Mouse (Mus musculus) kidney, adult 8-10 months (tissue): ENCODE measurements around the gene Snapin.
A peak's percentile ranks its signal among the peaks of the same experiment; 100 is the strongest.

Experiments used
- DNase-seq, 2 experiments: peaks; one replicate each; pipeline ENCODE4 v3.0.0; 2022

The Snapin gene

GRCm38 (mm10) chr3:90503444-90503843, 12.6 kb upstream of the Snapin start:
- no peak for DNase-seq

DNA sequence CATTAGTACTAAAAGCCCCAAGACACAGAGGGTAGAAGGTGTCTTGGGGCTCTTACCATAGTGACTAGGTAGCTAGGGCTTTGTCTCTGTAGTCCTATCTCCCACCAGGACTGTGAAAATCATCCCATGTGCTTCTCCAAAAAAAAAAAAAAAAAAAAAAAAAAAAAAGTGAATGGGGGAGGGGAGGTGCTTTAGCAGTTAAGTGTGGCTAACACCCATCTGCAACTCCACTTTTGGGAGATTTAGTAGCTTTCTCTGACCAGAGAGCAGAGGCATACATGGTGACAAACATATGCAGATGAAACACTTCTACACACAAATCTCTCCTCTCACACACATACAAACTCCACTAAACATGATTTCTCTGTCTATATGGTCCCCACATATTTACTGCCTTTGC, 6.8 kb upstream of the Snapin start:
- no peak for DNase-seq

DNA sequence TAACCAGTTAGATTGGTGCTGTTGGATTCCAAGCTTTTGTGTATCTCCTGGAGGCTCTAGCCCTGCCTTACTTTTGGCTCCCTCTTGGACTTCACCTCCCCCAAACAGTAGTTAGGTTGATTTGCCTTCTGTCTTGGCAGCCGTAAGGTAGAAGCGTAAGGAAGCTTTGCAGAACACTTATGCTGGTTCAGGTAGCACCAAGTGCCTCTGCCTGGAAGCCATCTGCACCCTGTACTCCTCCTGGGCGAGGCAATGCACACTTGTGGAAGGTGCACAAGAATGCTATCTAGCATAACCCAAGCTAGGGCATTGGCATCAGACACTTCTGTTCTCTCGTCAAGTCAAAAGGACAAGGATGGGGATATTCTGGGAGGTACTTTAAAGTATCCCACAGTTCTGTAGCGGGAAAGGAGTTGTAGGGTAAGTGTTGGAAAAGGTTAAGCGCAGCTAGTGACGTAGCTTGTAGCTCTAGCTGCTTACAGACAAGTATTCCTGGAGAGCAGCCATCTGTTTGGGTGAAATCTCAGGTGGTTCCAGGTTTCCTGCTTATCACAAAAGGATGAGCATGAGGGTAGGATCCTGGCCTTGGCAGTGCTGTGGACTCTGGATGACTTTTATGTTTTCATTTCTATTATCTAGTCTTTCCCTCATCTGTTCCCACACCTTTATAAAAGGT, 5.2 kb upstream of the Snapin start:
- no peak for DNase-seq

- no peak for DNase-seq
These were observed 3.2 kb upstream of the Snapin start for GRCm38 (mm10) chr3:90493831-90494540.

GRCm38 (mm10) chr3:90491350-90491749, 517 bp upstream of the Snapin start:
- DNase-seq: peak in 1 of 2 experiments; percentile 45

DNA sequence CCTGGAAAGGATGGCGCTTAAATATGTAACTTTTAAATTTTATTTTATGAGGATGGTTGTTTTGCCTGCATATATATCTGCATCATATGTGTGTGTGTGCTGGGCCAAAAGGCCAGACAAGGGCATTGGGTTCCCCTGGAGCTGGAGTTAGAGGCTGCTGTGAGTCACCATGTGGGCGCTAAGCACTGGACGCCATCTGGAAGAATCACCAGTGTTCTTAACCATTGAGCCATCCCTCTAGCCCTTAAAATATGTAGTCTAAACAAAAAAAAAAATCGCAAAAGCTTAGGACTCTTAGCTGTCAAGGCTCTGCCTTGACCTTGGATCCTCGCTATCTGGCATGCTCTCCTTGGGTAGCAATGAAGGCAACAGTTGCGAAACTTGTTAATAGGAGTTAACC, 2.3 kb downstream of the Snapin start:
- no peak for DNase-seq

- DNase-seq: no peak
These were observed 3.8 kb downstream of the Snapin start for GRCm38 (mm10) chr3:90486998-90487397.

DNA sequence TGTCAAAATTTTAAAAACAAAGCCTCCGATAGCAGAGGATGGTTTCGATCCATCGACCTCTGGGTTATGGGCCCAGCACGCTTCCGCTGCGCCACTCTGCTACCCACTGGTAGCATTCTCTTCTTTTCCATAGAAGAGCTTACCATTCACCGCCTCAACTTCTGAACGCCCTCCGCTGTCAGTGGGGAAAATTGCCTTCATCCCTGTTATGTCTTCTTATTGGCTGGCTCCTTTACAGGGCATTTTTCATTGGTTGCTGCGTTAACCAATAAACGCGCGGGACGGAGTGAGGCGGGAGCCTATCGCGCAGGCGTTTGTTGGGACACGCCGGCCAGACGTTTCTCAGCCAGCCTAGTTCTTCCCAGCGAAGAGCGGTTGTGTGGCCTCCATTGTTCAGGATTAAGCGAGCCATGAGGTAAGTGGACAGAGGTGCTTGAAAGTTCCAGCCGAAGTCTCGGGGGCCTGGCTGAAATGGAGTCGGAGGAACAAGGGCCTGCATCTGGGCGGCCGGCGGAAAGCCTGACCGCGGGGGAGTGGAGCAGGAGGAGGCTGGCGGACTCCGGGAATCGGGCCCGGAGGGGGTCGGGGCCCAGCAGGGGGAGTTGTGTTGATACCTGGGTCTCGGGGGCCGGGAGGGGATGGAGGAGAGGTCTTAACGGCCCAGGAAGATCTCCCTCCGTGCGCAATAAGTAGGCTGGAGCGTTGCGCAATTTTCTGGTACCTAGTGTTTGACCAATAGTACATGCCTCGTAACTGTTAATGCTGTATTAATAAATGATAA, 14.8 kb downstream of the Snapin start, which contains the start of gene Ilf2:
Gene Ilf2, plus strand, starts transcription at position 296 of the 781 bp plus-strand sequence.
- peak; percentile 97 to 98 for DNase-seq

- no peak for DNase-seq
These were observed 15.5 kb downstream of the Snapin start for GRCm38 (mm10) chr3:90475151-90475830.

GRCm38 (mm10) chr3:90472213-90472612, 18.6 kb downstream of the Snapin start:
- DNase-seq: peak; percentile 55 to 69

DNA sequence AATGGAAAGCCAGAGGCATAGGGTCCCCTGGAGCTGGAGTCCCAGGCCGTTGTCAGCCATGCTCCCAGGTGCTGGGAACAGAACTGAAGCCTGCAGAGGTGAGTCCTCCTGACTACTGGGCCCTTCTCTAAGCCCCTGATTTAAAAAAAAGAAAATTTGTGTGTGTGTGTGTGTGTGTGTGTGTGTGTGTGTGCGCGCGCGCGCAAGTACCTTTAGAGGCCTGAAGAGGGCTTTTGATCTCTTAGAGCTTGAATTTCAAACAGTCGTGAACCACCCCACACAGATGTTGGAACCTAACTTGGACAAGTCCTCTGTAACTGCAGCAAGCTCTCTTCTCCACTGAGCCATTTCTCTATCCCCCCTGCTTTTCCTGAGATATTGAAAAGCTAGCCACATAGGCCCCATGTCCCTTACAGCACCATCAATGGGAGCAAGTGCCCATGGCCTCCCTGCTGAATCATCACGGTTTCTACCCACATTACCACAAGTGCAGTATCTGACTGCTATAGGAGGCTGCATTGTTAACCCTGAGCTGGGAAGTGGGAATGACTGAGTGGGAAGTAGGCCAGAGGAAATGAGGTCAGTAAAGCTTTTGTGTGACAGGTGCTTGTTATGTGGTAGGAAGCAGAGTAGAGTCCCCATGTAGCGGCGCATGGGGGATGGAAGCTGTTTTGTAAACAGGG, 23.1 kb downstream of the Snapin start:
- no peak for DNase-seq

- peak; percentile 72 to 76 for DNase-seq
These were observed 24.5 kb downstream of the Snapin start for GRCm38 (mm10) chr3:90466311-90466766.

GRCm38 (mm10) chr3:90465686-90466310, 25.0 kb downstream of the Snapin start, which contains the start of gene Npr1:
Npr1 (minus strand) TSS chr3:90465866.
- DNase-seq: peak; percentile 39 to 51

DNA sequence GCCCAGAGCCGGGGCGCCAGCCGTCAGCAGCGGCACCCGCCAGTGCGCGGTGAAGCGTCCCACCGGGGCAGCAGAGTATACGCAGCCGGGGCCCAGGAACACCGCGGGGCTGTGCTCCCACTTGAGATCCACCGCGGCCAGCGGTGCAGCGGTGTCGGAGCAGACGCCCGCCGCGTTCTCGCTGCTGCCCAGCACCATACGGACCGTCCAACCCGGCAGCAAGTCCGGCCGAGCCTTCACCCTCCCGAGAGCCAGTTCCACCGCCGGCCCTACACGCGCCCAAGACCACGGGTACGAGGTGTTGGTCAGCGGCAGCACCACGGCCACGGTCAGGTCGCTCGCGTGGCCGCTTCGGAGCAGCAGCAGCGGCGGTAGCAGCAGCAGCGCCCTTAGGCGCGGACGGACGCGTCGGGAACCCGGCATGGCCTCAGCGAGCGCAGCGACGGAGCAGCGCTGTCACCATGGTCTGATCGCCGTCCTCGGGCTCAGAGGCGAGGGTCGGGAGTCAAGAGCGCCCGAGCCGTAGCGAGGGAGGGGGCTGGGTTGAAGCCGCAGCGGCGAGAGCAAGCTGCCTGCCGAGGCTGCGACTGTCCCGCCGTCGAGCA, 25.6 kb downstream of the Snapin start:
- peak in 1 of 2 experiments; percentile 17 for DNase-seq

- DNase-seq: no peak
These were observed 26.2 kb downstream of the Snapin start for GRCm38 (mm10) chr3:90464552-90465080.

GRCm38 (mm10) chr3:90462579-90462978, 28.3 kb downstream of the Snapin start:
- no peak for DNase-seq

DNA sequence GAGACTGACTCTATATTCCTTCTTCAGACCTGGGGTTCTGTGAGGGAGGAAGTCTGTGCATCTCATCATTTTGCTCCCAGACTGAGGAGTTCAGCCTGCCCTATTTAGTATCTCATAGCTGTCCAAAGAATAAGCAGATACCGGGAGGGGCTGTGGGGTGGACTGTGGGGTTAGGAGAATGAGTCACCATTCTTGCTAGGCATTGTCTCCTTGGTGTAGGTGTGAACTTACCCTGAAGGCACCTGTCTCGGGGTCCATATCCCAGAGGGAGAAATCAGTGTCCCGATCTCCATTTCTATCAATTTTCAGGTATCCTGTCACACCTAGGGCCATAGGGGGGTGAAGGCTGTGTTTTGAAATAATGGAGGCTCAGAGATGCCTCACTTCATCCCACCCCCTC, 28.9 kb downstream of the Snapin start:
- no peak for DNase-seq

GRCm38 (mm10) chr3:90460315-90460714, 30.5 kb downstream of the Snapin start:
- no peak for DNase-seq

GRCm38 (mm10) chr3:90459727-90460126, 31.1 kb downstream of the Snapin start:
- DNase-seq: no peak

GRCm38 (mm10) chr3:90454931-90455330, 35.9 kb downstream of the Snapin start:
- no peak for DNase-seq
